20 mouse cellular contexts compared by ENCODE assay signal in genomic region chr15:80373219-80373964, GRCm38 (mm10).
DNase-seq lines count a peak whose midpoint lies in the region; ATAC-seq and TF ChIP-seq lines count a peak whose summit lies in the region.
"Had no signal": no experiment of that assay in that cellular context is flagged by ENCODE, and none has a peak within 500 bp of the region (broad histone marks: within the 10 kb centered on the region; RNA-seq: fewer than 3 reads in every experiment).

No protein-coding gene starts in this region.

- no peaks in the 10 kb centered on the region for H3K27me3 ChIP-seq in hindbrain, postnatal 0 days (ENCODE audit: insufficient read depth, low read length)
- no peaks in the 10 kb centered on the region for H3K27me3 ChIP-seq in hindbrain, embryonic 13.5 days
- H3K27me3 ChIP-seq in midbrain, postnatal 0 days (ENCODE audit: insufficient read depth, low read length) = no peaks in the 10 kb centered on the region
- no peaks in the 10 kb centered on the region for H3K27me3 ChIP-seq in midbrain, embryonic 10.5 days (ENCODE audit: low read depth, poor library complexity, severe bottlenecking)
- H3K27me3 ChIP-seq: hindbrain, embryonic 12.5 days; limb, embryonic 12.5 days; liver, embryonic 13.5 days had no signal

- TF ChIP-seq POLR2A in brain, embryonic 14.5 days (IDR thresholded peaks at IDR 0.05; ENCODE audit: borderline replicate concordance, extremely low read depth, insufficient read depth, insufficient read length, poor library complexity, severe bottlenecking) = no peak

- H3K36me3 ChIP-seq in hindbrain, postnatal 0 days (ENCODE audit: insufficient read depth, low read length) = no peaks in the 10 kb centered on the region
- peaks cover 7% of the 10 kb centered on the region for H3K36me3 ChIP-seq in hindbrain, embryonic 13.5 days
- peaks cover 22% of the 10 kb centered on the region for H3K36me3 ChIP-seq in midbrain, postnatal 0 days (ENCODE audit: insufficient read depth, low read length)
- no peaks in the 10 kb centered on the region for H3K36me3 ChIP-seq in midbrain, embryonic 10.5 days
- H3K36me3 ChIP-seq: G1E; hindbrain, embryonic 12.5 days; limb, embryonic 12.5 days; liver, embryonic 13.5 days had no signal

- TF ChIP-seq CTCF in hindbrain, postnatal 0 days (IDR thresholded peaks at IDR 0.05; ENCODE audit: low read depth) = no peak
- no peak for TF ChIP-seq CTCF in midbrain, postnatal 0 days (IDR thresholded peaks at IDR 0.05)
- no peak for TF ChIP-seq CTCF in brain, embryonic 14.5 days (IDR thresholded peaks at IDR 0.05; ENCODE audit: borderline replicate concordance, extremely low read depth, insufficient read depth, insufficient read length)

- DNase-seq in cerebellum, adult 9-10 months = peak; percentile 51
- no peak for DNase-seq in cerebellum, postnatal 25 days
- peak; percentile 54 for DNase-seq in hindbrain, postnatal 0 days (ENCODE audit: low spot score)
- peak; percentile 33 for DNase-seq in midbrain, postnatal 0 days (ENCODE audit: low spot score)
- DNase-seq in midbrain, embryonic 10.5 days (ENCODE audit: low spot score) = no peak
- DNase-seq in brain, embryonic 14.5 days (ENCODE audit: low read depth) = peak; percentile 78
- no peak for DNase-seq in spleen, postnatal 4 days (ENCODE audit: low spot score in 2 of 2)
- DNase-seq: adrenal gland, postnatal 25 days; cerebellum, postnatal 36 days; heart, postnatal 10 days; kidney, postnatal 36 days; layer of hippocampus, adult 9-11 months; liver, embryonic 13.5 days; thymus, adult 2 months had no signal

- H3K9me3 ChIP-seq in hindbrain, postnatal 0 days (ENCODE audit: low read length) = no peaks in the 10 kb centered on the region
- H3K9me3 ChIP-seq in hindbrain, embryonic 13.5 days = no peaks in the 10 kb centered on the region
- H3K9me3 ChIP-seq in midbrain, postnatal 0 days (ENCODE audit: low read length) = no peaks in the 10 kb centered on the region
- H3K9me3 ChIP-seq in midbrain, embryonic 10.5 days (replicated peaks) = 0 out of 2 replicates have a peak, but pooled peaks cover 3% of the 10 kb centered on the region
- H3K9me3 ChIP-seq: G1E; hindbrain, embryonic 12.5 days; limb, embryonic 12.5 days; liver, embryonic 13.5 days had no signal

- peak; percentile 52; the same call in 1 of the 2 replicates for ATAC-seq in hindbrain, postnatal 0 days
- ATAC-seq in hindbrain, embryonic 13.5 days (ENCODE audit: low FRiP score) = no peak
- no peak for ATAC-seq in midbrain, postnatal 0 days (ENCODE audit: low FRiP score)
- ATAC-seq: intestine, embryonic 16.5 days had no signal

- H3K4me2 ChIP-seq in hindbrain, postnatal 0 days (ENCODE audit: low read depth, low read length) = no peak overlapping the region
- no peak overlapping the region for H3K4me2 ChIP-seq in hindbrain, embryonic 13.5 days
- no peak overlapping the region for H3K4me2 ChIP-seq in midbrain, postnatal 0 days (ENCODE audit: low read depth, low read length, poor library complexity, severe bottlenecking)
- H3K4me2 ChIP-seq: heart, embryonic 11.5 days; hindbrain, embryonic 12.5 days; limb, embryonic 12.5 days; liver, embryonic 13.5 days had no signal

- no peak overlapping the region for H3K4me3 ChIP-seq in hindbrain, postnatal 0 days (ENCODE audit: low read length)
- H3K4me3 ChIP-seq in hindbrain, embryonic 13.5 days = no peak overlapping the region
- H3K4me3 ChIP-seq in midbrain, postnatal 0 days (ENCODE audit: low read depth, low read length) = no peak overlapping the region
- H3K4me3 ChIP-seq in midbrain, embryonic 10.5 days = no peak overlapping the region
- H3K4me3 ChIP-seq: hindbrain, embryonic 12.5 days; limb, embryonic 12.5 days; liver, embryonic 13.5 days had no signal

- no peaks in the 10 kb centered on the region for H3K4me1 ChIP-seq in hindbrain, postnatal 0 days (ENCODE audit: insufficient read depth, low read length)
- no peaks in the 10 kb centered on the region for H3K4me1 ChIP-seq in hindbrain, embryonic 13.5 days (replicated peaks)
- H3K4me1 ChIP-seq in midbrain, postnatal 0 days (ENCODE audit: insufficient read depth, low read length) = no peaks in the 10 kb centered on the region
- H3K4me1 ChIP-seq in midbrain, embryonic 10.5 days = no peaks in the 10 kb centered on the region
- H3K4me1 ChIP-seq: hindbrain, embryonic 12.5 days; limb, embryonic 12.5 days; liver, embryonic 13.5 days had no signal

- H3K27ac ChIP-seq in hindbrain, postnatal 0 days = no peak overlapping the region
- no peak overlapping the region for H3K27ac ChIP-seq in hindbrain, embryonic 13.5 days
- H3K27ac ChIP-seq in midbrain, postnatal 0 days (ENCODE audit: low read depth, low read length) = no peak overlapping the region
- no peak overlapping the region for H3K27ac ChIP-seq in midbrain, embryonic 10.5 days (replicated peaks)
- H3K27ac ChIP-seq: hindbrain, embryonic 12.5 days; limb, embryonic 12.5 days; liver, embryonic 13.5 days had no signal

- WGBS in hindbrain, postnatal 0 days = 54% methylated on average over 9 of the region's 9 CpGs
- 70% methylated on average over 9 of the region's 9 CpGs for WGBS in hindbrain, embryonic 13.5 days
- 65% methylated on average over 9 of the region's 9 CpGs for WGBS in midbrain, postnatal 0 days
- 84% methylated on average over 9 of the region's 9 CpGs for WGBS in midbrain, embryonic 10.5 days

- H3K9ac ChIP-seq in hindbrain, postnatal 0 days (replicated peaks; ENCODE audit: low read length) = no peak overlapping the region
- H3K9ac ChIP-seq in hindbrain, embryonic 13.5 days = no peak overlapping the region
- H3K9ac ChIP-seq in midbrain, postnatal 0 days (replicated peaks; ENCODE audit: low read length, poor library complexity, severe bottlenecking) = no peak overlapping the region
- H3K9ac ChIP-seq: hindbrain, embryonic 12.5 days; limb, embryonic 12.5 days; liver, embryonic 13.5 days had no signal

Comparison
In these comparisons a context has a peak if more than half of its experiments do, and no peak if none do; other contexts are left out.
1. DNase-seq: peak in cerebellum, adult 9-10 months (single experiment), hindbrain, postnatal 0 days (single experiment), midbrain, postnatal 0 days (single experiment) and brain, embryonic 14.5 days (single experiment); none in cerebellum, postnatal 25 days (0 of 2), midbrain, embryonic 10.5 days (single experiment) and spleen, postnatal 4 days (0 of 2).